Mouse (Mus musculus): Measurements from ENCODE around the gene Jsrp1. TPM values are rescaled to one million over a fixed set of nuclear protein-coding genes. Genes with fewer than 3 reads are reported as not detected.

Jsrp1 gene
- polyA plus RNA-seq, 1 experiment = not detected

DNA sequence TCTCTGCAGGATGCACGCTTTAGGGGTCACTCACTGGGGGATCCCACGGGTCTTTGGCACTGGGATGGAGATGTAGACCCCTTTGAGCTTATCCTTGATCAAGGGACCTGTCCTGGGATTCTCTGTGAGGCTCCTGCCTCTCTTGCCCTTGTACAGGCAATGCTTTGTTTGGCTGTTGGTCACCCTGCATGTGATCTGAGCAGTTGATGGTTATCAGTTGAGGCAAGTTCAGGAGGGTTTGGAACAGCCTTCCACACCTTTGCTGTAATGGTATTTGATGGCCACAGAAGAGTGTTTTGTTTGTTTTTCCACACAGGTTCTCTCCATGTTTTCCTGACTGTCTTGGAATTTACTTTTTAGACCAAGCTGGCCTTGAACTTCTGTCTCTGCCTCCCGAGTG, 51.5 kb downstream of the Jsrp1 start:
- WGBS = 63% methylated on average over 3 of the region's 3 CpGs
- TF ChIP-seq POLR2A (IDR thresholded peaks at IDR 0.05; ENCODE audit: insufficient read depth, low read depth, low read length) (no peak), CTCF (IDR thresholded peaks at IDR 0.05; ENCODE audit: insufficient read depth, low read depth, low read length) (no peak)
- no peak overlapping the region for H3K27ac ChIP-seq (ENCODE audit: insufficient read depth, low read depth, low read length)
- no peak overlapping the region for H3K4me3 ChIP-seq (ENCODE audit: insufficient read depth, low read depth, low read length)
- H3K4me1 ChIP-seq (ENCODE audit: control insufficient read depth, insufficient read depth, low read length) = peaks cover 48% of the 10 kb centered on the region

DNA sequence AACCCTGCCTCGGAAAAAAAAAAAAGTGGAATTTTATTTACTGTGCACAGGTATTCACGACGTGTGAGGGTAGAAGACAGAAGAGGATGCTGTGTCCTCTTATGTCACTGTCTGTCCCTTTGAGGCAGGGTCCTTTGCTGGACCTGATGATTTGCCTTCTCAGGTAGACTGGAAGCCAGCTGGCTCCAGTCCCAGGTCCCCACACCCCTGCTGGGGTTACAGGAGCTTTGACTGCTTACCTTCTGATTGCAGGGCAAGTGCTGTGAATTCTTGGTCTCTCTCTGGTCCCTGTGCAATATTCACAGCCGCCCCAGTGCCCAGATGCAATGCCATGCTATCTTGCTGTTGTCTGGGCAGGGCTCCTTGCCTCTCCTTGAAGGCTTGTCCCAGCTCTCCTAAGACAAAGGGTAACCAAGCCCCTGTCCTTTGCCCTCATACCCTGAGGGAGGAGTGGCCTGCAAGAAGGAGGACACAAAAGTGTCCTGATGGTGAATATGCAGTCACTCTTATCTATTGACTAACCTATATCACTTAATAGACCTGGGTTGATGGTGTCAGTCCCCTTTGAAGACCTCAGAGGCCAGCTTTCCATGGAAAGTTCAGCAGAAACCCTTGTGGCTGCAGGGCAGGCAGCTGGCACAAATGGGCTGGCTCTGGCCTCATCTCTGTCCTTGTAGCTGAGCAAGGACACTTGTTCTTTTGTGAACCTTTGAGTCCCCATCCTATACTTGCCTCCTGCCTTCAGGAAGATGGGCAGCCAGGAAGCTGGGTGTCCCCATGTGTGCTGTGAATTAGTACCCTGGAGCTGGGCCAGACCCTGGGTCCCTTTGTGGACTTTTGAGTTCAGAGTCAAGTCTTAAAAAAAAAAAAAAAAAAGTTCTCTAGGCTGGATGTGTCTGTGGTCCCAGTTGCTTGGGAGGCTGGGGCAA, 52.4 kb downstream of the Jsrp1 start:
- Histone ChIP-seq H3K4me1 (ENCODE audit: control insufficient read depth, insufficient read depth, low read length) (peaks cover 53% of the 10 kb centered on the region), H3K4me3 (ENCODE audit: insufficient read depth, low read depth, low read length) (no peak overlapping the region), H3K27ac (ENCODE audit: insufficient read depth, low read depth, low read length) (no peak overlapping the region)
- TF ChIP-seq POLR2A (IDR thresholded peaks at IDR 0.05; ENCODE audit: insufficient read depth, low read depth, low read length) (no peak), CTCF (IDR thresholded peaks at IDR 0.05; ENCODE audit: insufficient read depth, low read depth, low read length) (no peak)
- WGBS = 73% methylated on average over 4 of the region's 4 CpGs

DNA sequence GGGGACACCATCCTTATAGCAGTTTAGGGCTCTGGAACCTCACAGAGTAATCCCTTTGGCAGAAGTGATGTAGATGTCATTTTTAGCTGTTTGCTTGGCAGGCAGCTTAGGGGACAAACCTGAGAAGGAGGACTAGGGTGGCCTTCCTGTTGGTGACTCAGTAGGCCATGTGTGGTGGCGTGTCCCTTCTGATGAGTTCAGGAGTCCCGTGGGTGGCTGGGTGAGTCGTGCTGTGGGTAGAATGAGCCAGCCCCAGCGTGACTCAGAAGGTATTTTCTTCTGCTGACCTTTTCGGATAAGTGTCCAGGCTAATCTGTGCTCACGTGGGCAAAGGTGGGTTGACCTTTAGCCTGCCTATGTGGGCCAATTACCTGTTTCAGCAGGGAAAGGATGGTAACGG, 54.6 kb downstream of the Jsrp1 start:
- peaks cover 42% of the 10 kb centered on the region for H3K4me1 ChIP-seq (ENCODE audit: control insufficient read depth, insufficient read depth, low read length)
- TF ChIP-seq CTCF (IDR thresholded peaks at IDR 0.05; ENCODE audit: insufficient read depth, low read depth, low read length) (no peak), POLR2A (IDR thresholded peaks at IDR 0.05; ENCODE audit: insufficient read depth, low read depth, low read length) (no peak)
- peak overlapping the region; percentile 65; the same call in 1 of the 2 replicates for H3K27ac ChIP-seq (ENCODE audit: insufficient read depth, low read depth, low read length)
- WGBS = 30% methylated on average over 7 of the region's 7 CpGs
- no peak overlapping the region for H3K4me3 ChIP-seq (ENCODE audit: insufficient read depth, low read depth, low read length)

Other genes starting within 250 kb of the Jsrp1 start
- gene Klf16, start 236.2 kb downstream of the Jsrp1 start, polyA plus RNA-seq (2012; ENCODE audit: insufficient read depth, insufficient read length, low replicate concordance, missing spikeins) = not detected in 2 replicates
- not detected in 2 replicates for gene Abhd17a, start 223.2 kb downstream of the Jsrp1 start, polyA plus RNA-seq (2012; ENCODE audit: insufficient read depth, insufficient read length, low replicate concordance, missing spikeins)
- gene Scamp4, start 210.6 kb downstream of the Jsrp1 start, polyA plus RNA-seq (2012; ENCODE audit: insufficient read depth, insufficient read length, low replicate concordance, missing spikeins) = not detected in 2 replicates
- not detected in 2 replicates for gene Adat3, start 210.6 kb downstream of the Jsrp1 start, polyA plus RNA-seq (2012; ENCODE audit: insufficient read depth, insufficient read length, low replicate concordance, missing spikeins)
- not detected in 2 replicates for gene Gm49322, start 207.5 kb downstream of the Jsrp1 start, polyA plus RNA-seq (2012; ENCODE audit: insufficient read depth, insufficient read length, low replicate concordance, missing spikeins)
- gene Csnk1g2, start 190.7 kb downstream of the Jsrp1 start, polyA plus RNA-seq (2012; ENCODE audit: insufficient read depth, insufficient read length, low replicate concordance, missing spikeins) = 431 TPM in 1 of 2 replicates, not detected in the other
- not detected in 2 replicates for gene Btbd2, start 156.4 kb downstream of the Jsrp1 start, polyA plus RNA-seq (2012; ENCODE audit: insufficient read depth, insufficient read length, low replicate concordance, missing spikeins)
- not detected in 2 replicates for gene Mknk2, start 135.4 kb downstream of the Jsrp1 start, polyA plus RNA-seq (2012; ENCODE audit: insufficient read depth, insufficient read length, low replicate concordance, missing spikeins)
- not detected in 2 replicates for gene Mob3a, start 111.5 kb downstream of the Jsrp1 start, polyA plus RNA-seq (2012; ENCODE audit: insufficient read depth, insufficient read length, low replicate concordance, missing spikeins)
- gene Izumo4, start 111.3 kb downstream of the Jsrp1 start, polyA plus RNA-seq (2012; ENCODE audit: insufficient read depth, insufficient read length, low replicate concordance, missing spikeins) = not detected in 2 replicates
- gene Ap3d1, start 71.2 kb downstream of the Jsrp1 start, polyA plus RNA-seq (2012; ENCODE audit: insufficient read depth, insufficient read length, low replicate concordance, missing spikeins) = 105 TPM in 1 of 2 replicates, not detected in the other
- gene Dot1l, start 58.3 kb downstream of the Jsrp1 start, polyA plus RNA-seq (2012; ENCODE audit: insufficient read depth, insufficient read length, low replicate concordance, missing spikeins) = 106 and 235 TPM in 2 replicates
- not detected in 2 replicates for gene Sf3a2, start 15.3 kb downstream of the Jsrp1 start, polyA plus RNA-seq (2012; ENCODE audit: insufficient read depth, insufficient read length, low replicate concordance, missing spikeins)
- not detected in 2 replicates for gene Plekhj1, start 14.9 kb downstream of the Jsrp1 start, polyA plus RNA-seq (2012; ENCODE audit: insufficient read depth, insufficient read length, low replicate concordance, missing spikeins)
- gene Amh, start 8.3 kb downstream of the Jsrp1 start, polyA plus RNA-seq (2012; ENCODE audit: insufficient read depth, insufficient read length, low replicate concordance, missing spikeins) = not detected in 2 replicates
- 801 TPM in 1 of 2 replicates, not detected in the other for gene Oaz1, start 13.2 kb upstream of the Jsrp1 start, polyA plus RNA-seq (2012; ENCODE audit: insufficient read depth, insufficient read length, low replicate concordance, missing spikeins)
- not detected in 2 replicates for gene Lingo3, start 30.5 kb upstream of the Jsrp1 start, polyA plus RNA-seq (2012; ENCODE audit: insufficient read depth, insufficient read length, low replicate concordance, missing spikeins)
- gene Lsm7, start 41.7 kb upstream of the Jsrp1 start, polyA plus RNA-seq (2012; ENCODE audit: insufficient read depth, insufficient read length, low replicate concordance, missing spikeins) = not detected in 2 replicates
- gene Sppl2b, start 41.8 kb upstream of the Jsrp1 start, polyA plus RNA-seq (2012; ENCODE audit: insufficient read depth, insufficient read length, low replicate concordance, missing spikeins) = not detected in 2 replicates
- gene Tmprss9, start 58.4 kb upstream of the Jsrp1 start, polyA plus RNA-seq (2012; ENCODE audit: insufficient read depth, insufficient read length, low replicate concordance, missing spikeins) = not detected in 2 replicates
- gene Timm13, start 87.5 kb upstream of the Jsrp1 start, polyA plus RNA-seq (2012; ENCODE audit: insufficient read depth, insufficient read length, low replicate concordance, missing spikeins) = not detected in 2 replicates
- not detected in 2 replicates for gene Lmnb2, start 104.7 kb upstream of the Jsrp1 start, polyA plus RNA-seq (2012; ENCODE audit: insufficient read depth, insufficient read length, low replicate concordance, missing spikeins)
- not detected in 2 replicates for gene Gadd45b, start 116.6 kb upstream of the Jsrp1 start, polyA plus RNA-seq (2012; ENCODE audit: insufficient read depth, insufficient read length, low replicate concordance, missing spikeins)
- gene Gng7, start 201.4 kb upstream of the Jsrp1 start, polyA plus RNA-seq (2012; ENCODE audit: insufficient read depth, insufficient read length, low replicate concordance, missing spikeins) = not detected in 2 replicates
- gene Diras1, start 212.2 kb upstream of the Jsrp1 start, polyA plus RNA-seq (2012; ENCODE audit: insufficient read depth, insufficient read length, low replicate concordance, missing spikeins) = not detected in 2 replicates
- not detected in 2 replicates for gene Slc39a3, start 223.9 kb upstream of the Jsrp1 start, polyA plus RNA-seq (2012; ENCODE audit: insufficient read depth, insufficient read length, low replicate concordance, missing spikeins)
- gene Sgta, start 246.7 kb upstream of the Jsrp1 start, polyA plus RNA-seq (2012; ENCODE audit: insufficient read depth, insufficient read length, low replicate concordance, missing spikeins) = not detected in 2 replicates